Mouse (Mus musculus): Measurements from ENCODE around the gene Rpl36.
"Not testable (repeated sequence)": the region's sequence is repeated elsewhere in the genome, so short reads cannot be mapped to it uniquely, and the experiment has no call there.

The Rpl36 gene

DNA sequence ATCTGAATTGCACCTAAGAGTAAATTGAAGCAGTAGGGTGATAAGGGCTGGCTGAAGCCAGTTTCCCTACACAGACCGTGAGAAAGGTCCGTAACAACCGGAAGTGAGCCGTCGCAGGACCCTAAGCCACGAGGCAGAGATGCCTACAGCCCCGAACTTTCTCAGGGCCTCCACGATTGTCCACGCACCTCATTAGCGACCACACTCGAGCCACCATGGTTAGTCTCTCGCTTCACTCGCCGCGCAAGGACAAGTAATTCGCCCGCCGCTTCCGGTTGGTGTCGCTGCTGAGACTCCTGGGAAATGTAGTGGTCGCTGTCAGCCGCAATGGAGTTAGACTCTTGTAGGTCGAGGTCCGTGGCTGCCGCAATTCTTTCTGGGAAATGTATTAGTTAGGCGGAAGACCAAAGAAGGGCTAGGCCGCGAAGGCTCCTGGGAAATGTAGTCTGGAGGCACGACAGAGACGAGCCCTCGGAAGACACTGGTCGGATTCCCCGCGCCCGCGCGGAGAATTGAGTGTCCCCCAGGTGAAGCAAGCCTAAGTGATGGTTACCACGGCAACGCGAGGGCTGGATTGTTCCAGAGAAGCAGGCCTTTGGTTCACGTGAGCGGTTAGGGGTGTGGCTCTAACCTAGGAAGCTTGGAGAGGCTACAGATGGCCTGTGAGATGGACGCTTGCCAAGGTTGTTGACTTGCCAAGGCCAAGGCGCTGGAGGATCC, 3.6 kb upstream of the Rpl36 start, which contains the start of gene 2410015M20Rik:
2410015M20Rik (minus strand) TSS at position 320 of the 720 bp plus-strand sequence.
- peak; percentile 93 for DNase-seq (ENCODE audit: low spot score)

- DNase-seq (ENCODE audit: low spot score): no peak
Measured at GRCm38 (mm10) chr17:56611323-56611722, 1.9 kb upstream of the Rpl36 start.

GRCm38 (mm10) chr17:56611861-56612564, 1.2 kb upstream of the Rpl36 start:
- DNase-seq (ENCODE audit: low spot score): peak; percentile 86

DNA sequence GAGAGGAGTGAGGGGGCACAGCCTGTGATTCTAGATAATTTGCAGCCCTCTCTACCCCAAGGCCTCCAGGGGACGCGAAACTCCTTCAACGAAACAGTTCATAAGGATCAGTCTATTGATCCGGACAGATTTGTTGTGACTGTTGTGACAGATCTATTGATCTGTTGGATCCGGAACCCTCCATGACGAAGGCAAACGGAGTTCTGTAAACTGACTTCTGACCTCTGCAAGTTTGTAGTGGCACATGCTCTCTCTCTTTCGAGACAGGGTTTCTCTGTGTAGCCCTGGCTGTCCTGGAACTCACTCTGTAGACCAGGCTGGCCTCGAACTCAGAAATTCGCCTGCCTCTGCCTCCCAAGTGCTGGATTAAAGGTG, 664 bp upstream of the Rpl36 start:
- DNase-seq (ENCODE audit: low spot score): not testable (repeated sequence)

- DNase-seq (ENCODE audit: low spot score): not testable (repeated sequence)
Measured at GRCm38 (mm10) chr17:56613893-56614292, 677 bp downstream of the Rpl36 start.

DNA sequence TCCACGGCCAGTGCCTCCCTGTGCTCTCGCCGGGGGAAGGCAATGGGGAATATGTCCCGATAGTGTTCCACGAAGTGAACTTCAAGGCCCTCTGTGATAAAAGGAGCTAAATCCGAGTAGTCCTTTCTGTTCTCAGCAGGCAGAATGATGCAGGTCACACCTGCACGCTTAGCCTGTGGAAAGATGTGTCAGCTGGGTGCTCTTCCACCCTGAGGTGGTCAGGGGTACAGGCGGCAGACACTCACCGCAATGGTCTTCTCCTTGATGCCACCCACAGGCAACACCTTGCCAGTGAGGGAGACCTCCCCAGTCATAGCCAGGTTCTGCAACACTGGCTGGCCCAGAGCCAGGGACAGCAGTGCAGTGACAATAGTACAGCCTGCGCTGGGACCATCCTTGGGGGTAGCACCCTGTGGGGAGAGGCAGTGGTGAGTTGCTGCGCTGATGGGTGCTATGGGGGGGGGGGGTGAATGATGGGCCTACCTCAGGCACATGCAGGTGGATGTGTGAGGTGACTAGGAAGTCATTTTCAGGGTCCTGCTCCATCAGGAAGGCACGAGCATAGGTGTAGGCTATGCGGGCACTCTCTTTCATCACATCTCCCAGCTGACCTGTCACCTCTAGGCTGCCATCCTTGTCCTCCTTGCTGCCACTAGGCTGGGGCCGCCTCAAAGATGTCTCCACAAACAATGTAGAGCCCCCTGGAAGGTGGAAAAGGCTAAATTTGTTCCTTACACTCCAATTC, 1.3 kb downstream of the Rpl36 start:
- no peak for DNase-seq (ENCODE audit: low spot score)

DNA sequence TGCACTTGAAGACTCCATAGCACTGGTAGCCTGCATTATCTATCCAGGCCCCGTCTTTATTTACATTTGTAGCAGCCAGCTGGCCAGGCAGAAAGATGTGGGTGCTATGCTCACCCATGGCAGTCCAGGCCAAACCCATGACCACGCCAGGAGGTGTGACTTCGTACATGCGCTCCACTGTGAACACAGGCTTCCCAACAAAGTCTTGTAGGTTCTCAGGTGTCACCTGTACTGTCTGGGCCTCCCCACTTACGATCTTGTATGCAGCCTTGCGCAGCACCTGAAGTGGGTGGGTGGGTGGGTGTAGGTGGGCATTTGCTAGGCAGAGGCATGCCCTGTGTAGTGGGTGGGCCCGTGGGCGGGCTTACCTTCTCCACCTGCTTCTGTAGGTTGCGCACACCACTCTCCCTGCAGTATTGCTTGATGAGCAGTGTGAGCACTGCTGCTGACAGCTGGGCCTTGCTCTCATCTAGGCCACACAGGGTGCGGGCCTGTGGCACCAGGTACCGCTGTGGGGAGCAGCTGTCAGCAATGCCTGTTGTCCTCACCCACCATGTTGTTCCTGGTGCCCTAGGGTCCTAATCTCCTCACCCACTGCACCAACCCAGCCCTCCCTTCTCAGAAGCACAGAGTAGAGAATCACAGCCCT, 2.0 kb downstream of the Rpl36 start:
- DNase-seq (ENCODE audit: low spot score): no peak

- no peak for DNase-seq (ENCODE audit: low spot score)
Measured at GRCm38 (mm10) chr17:56615792-56616191, 2.6 kb downstream of the Rpl36 start.

DNA sequence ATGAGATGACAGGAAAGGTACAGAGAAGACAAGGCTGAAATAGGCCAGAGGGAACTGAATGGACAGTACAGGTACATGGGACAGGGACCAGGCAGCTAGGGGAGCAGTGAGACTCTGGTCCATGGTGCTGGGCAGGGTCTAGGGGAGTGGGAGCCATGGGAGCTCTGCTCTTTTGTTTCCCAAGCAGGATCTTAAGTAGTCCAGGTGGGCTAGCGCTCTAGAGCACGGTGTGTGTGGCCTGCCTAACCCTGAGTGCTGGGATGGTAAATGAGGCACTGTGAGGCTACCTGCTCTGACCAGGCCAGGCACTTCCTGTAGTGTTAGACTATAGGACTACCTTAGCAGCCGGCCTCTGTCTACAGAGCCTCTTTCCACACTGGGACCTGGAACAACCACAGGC, 3.5 kb downstream of the Rpl36 start:
- no peak for DNase-seq (ENCODE audit: low spot score)

DNA sequence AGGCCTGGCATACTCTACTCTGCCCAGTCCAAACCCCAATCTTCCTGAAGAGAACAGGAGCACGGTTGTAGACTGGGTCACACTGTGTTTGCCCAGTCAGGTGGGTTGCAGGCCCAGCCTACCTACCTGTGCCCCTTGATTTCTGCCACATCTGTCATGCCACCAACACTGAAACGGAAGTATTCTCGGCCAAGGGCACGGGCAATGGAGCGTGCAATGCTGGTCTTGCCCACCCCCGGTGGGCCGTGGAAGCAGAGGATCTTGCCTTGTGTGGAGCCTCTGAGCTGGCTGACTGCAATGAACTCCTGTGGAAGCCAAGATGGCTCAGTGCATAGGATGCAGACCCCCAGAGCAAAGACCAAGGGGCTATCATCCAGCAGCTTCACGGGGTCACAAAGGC, 4.4 kb downstream of the Rpl36 start:
- DNase-seq (ENCODE audit: low spot score): no peak

GRCm38 (mm10) chr17:56625495-56625894, 12.3 kb downstream of the Rpl36 start:
- DNase-seq (ENCODE audit: low spot score): no peak

DNA sequence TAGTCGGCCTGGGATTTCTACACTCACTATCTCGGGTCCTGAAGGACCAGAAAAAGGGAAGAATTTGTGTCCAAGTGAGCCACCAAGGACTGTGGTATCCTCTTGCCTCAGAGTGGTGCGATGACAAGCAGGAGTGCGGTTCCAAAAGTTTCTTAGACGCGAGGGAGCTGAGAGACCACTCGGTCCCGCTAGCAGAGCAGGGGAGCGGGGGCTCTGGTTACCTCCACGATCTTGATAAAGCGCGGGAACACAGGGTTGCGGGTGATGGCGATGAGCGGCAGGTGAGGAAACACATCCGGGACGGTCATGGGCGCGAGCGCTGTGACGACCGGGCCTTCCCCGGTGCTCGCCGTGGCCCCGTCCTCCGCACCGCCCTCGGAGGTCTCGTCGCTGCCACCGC, 13.0 kb downstream of the Rpl36 start:
- no peak for DNase-seq (ENCODE audit: low spot score)

DNA sequence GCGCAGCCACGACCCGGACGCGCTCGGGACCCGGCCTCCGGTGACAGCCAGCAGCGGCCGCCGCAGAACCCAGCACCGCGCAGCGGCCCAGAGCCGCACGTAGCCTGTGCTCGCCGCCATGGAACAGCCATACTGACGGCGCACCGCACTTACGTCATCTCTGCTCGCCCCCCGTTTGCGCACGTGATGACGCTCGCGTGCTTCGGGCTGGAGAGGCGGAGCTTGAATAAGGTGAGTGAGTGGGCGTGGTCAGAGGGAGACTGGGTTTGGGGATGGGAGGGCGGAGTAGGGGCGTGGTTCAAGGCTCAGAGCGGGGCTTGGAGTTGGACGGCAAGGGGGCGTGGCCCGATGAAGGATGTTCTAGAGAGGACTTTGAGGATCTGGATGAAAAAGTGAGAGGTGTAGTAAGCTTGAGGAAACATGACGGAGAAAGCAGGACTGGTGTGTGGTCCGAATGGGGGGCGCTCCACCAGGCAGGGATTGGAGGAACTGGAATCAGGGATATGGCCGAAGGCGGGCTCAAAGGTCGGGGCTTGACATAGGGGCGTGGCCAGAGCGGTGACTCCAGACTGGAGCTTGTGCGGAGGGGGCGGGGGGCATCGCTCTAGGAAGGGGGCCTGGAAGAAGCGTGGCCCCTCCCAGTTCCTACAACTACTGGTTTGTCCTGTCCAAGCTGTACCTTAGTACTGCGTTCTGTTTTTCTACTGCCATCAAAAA, 13.7 kb downstream of the Rpl36 start, which contains the start of gene Lonp1:
Lonp1 (minus strand) TSS at position 134 of the 717 bp plus-strand sequence.
- peak; percentile 99 for DNase-seq (ENCODE audit: low spot score)

DNA sequence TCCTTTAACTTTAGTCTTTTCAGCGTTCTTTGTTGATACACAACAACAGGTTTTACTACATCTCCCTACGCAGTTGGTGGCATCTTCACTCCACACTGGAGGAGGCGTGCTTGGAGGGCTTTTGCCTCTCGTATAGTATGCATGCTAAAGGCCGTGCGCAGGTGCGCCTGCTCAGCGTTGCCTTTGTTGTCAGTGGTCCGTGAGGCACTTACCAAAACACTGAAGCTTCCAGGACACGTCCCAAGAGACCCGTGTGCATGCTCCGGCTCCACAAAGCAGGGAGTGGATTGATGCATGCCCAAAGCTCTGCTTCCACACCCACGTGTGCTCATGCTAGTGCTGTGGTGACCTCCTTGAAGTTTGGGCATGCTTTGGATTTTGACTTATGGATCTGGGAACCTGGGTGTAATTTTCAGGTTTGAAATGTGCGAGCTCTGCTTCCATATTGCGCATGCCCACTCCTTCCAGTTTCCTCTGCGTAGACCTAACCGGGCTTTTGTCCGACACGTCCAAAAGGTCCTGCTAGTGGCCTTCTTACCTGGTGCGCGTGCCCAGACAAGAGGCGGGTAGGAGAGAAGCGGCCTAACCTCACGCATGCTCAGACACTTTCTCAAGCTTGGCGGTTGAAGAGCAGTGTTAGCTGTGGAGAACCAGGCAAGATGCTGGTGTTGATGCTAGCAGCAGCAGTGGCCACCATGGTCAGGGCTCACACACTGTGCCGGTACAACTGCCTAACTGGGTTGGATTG, 14.5 kb downstream of the Rpl36 start, which contains the start of gene Catsperd:
Catsperd (plus strand) TSS at position 614 of the 748 bp plus-strand sequence.
- DNase-seq (ENCODE audit: low spot score): no peak

- not testable (repeated sequence) for DNase-seq (ENCODE audit: low spot score)
Measured at GRCm38 (mm10) chr17:56629800-56630781, 16.9 kb downstream of the Rpl36 start.

- no peak for DNase-seq (ENCODE audit: low spot score)
Measured at GRCm38 (mm10) chr17:56631807-56632206, 18.6 kb downstream of the Rpl36 start.

DNA sequence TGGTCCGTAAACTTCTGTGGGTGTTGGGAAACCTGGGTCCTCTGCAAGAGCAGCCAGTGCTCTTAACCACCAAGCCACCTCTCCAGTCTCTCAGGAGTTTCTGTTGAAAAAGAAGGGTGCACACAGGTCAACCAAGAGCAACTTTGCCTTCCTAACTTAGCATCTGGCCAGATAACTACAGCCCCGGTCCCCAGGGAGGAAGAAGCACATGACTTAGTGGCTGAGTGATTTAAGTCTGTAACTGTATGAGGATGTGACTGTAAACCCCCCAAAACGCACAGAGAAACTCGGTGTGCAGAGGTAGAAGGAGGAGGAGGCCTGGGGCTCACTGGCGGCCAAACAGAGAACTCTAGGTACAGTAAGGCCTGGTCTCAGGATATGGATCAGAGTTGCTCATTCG, 20.8 kb downstream of the Rpl36 start:
- no peak for DNase-seq (ENCODE audit: low spot score)

- no peak for DNase-seq (ENCODE audit: low spot score)
Measured at GRCm38 (mm10) chr17:56643237-56643636, 30.0 kb downstream of the Rpl36 start.

DNA sequence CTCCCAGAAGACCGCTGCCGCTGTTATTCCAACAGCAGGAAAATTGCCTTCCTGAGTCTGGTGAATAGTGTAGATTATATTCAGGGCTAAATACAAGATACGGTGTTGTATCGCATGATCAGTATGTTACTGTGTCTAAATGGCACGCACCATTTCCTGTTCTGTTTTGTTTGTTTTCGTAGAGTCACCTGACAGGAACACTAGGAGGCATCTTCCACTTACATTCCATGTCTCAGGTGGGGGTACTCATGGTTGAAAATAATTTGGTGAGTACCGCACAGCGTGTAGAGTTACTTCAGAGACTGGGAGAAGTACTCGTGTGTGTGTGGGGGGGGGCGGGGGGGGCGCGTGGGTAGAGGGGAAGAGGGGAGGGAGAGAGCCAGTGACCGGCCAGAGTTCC, 34.3 kb downstream of the Rpl36 start:
- no peak for DNase-seq (ENCODE audit: low spot score)

DNA sequence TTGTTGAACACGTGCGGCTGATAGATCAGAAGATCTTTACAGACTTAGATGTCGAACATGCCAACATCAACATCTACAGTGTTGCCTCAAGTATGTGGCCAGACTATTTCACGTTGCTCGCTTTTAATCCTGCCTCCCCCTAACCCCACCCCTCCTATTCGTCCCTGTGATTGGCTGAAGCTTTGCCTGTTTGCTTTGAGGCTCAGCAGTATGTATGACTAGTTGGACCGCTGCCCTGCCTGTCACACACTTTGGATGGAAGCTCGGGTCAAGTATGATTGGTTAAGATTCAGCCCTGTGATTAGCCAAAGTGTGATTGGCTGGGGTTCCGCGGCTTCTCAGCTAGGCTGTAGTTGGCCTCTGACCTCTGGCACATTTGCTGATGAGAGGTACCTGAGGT, 38.6 kb downstream of the Rpl36 start:
- no peak for DNase-seq (ENCODE audit: low spot score)

All from testis, postnatal 10 days (tissue).